11 mouse cellular contexts compared by ENCODE assay signal in genomic region chr2:150500124-150500973, GRCm38 (mm10). TPM values are rescaled to one million over a fixed set of nuclear protein-coding genes. Genes with fewer than 3 reads are reported as not detected.
DNase-seq lines count a peak whose midpoint lies in the region; ATAC-seq and TF ChIP-seq lines count a peak whose summit lies in the region.
"Not testable (repeated sequence)": the region's sequence is repeated elsewhere in the genome, so short reads cannot be mapped to it uniquely, and the experiment has no call there.
"Had no signal": no experiment of that assay in that cellular context is flagged by ENCODE, and none has a peak within 500 bp of the region (broad histone marks: within the 10 kb centered on the region; RNA-seq: fewer than 3 reads in every experiment).

No protein-coding gene starts in this region.

- peak overlapping the region; percentile 55 for H3K9ac ChIP-seq in ES-E14 (ENCODE audit: insufficient read depth, low read depth, low read length, poor library complexity, severe bottlenecking)
- H3K9ac ChIP-seq in embryonic facial prominence, embryonic 14.5 days (ENCODE audit: low read depth, low read length); lung, embryonic 14.5 days; stomach, embryonic 15.5 days: not testable (repeated sequence)
- H3K9ac ChIP-seq in hindbrain, embryonic 15.5 days: 0 out of 2 replicates have a peak overlapping the region, but pooled peaks have one; percentile 11
- H3K9ac ChIP-seq in midbrain, embryonic 16.5 days (ENCODE audit: low read depth, low read length): 0 out of 2 replicates have a peak overlapping the region, but pooled peaks have one; percentile 20

- not testable (repeated sequence) for TF ChIP-seq CTCF in lung, embryonic 14.5 days (IDR thresholded peaks at IDR 0.05; ENCODE audit: low read depth)

- H3K27ac ChIP-seq in ES-E14 (ENCODE audit: insufficient read depth, low read depth, low read length, poor library complexity, severe bottlenecking); embryonic facial prominence, embryonic 14.5 days (replicated peaks; ENCODE audit: low read depth, low read length); heart, embryonic 10.5 days; hindbrain, embryonic 15.5 days (replicated peaks); limb, embryonic 10.5 days; lung, embryonic 14.5 days (ENCODE audit: low read depth); midbrain, embryonic 16.5 days (ENCODE audit: low read length); stomach, embryonic 15.5 days: not testable (repeated sequence)

- in situ Hi-C loops in ES-E14 (cut with MboI; ENCODE audit: low sequenced_read_pairs in 2 of 2, unreplicated experiment in 2 of 2): not testable (repeated sequence)

- peak overlapping the region; percentile 38 for H3K4me2 ChIP-seq in embryonic facial prominence, embryonic 14.5 days (ENCODE audit: low read depth, low read length)
- H3K4me2 ChIP-seq in hindbrain, embryonic 15.5 days: peak overlapping the region; percentile 52
- H3K4me2 ChIP-seq in lung, embryonic 14.5 days: peak overlapping the region; percentile 55
- H3K4me2 ChIP-seq in midbrain, embryonic 16.5 days (ENCODE audit: low read length): peak overlapping the region; percentile 47
- H3K4me2 ChIP-seq in stomach, embryonic 15.5 days: peak overlapping the region; percentile 54

- H3K4me3 ChIP-seq in ES-E14 (ENCODE audit: insufficient read depth in 1 of 2, low read depth in 1 of 2, low read length in 2 of 2, poor library complexity in 1 of 2, severe bottlenecking in 1 of 2): peak overlapping the region; percentile 43 to 56; a peak in 3 of 4 replicates
- peak overlapping the region; percentile 15; the same call in 1 of the 2 replicates for H3K4me3 ChIP-seq in embryonic facial prominence, embryonic 14.5 days (ENCODE audit: low read depth, low read length)
- peak overlapping the region; percentile 47 for H3K4me3 ChIP-seq in heart, embryonic 10.5 days
- peak overlapping the region; percentile 33 for H3K4me3 ChIP-seq in hindbrain, embryonic 15.5 days
- peak overlapping the region; percentile 42 for H3K4me3 ChIP-seq in limb, embryonic 10.5 days
- peak overlapping the region; percentile 17; the same call in 1 of the 2 replicates for H3K4me3 ChIP-seq in lung, embryonic 14.5 days (ENCODE audit: low read depth, low read length)
- peak overlapping the region; percentile 32 for H3K4me3 ChIP-seq in midbrain, embryonic 16.5 days (ENCODE audit: low read depth, low read length)
- peak overlapping the region; percentile 28 for H3K4me3 ChIP-seq in stomach, embryonic 15.5 days (replicated peaks)

- not testable (repeated sequence) for H3K36me3 ChIP-seq in ES-E14 (ENCODE audit: control insufficient read depth, insufficient read depth, low read length, poor library complexity, severe bottlenecking); embryonic facial prominence, embryonic 14.5 days (ENCODE audit: control insufficient read depth, insufficient read depth, low read length); heart, embryonic 10.5 days; hindbrain, embryonic 15.5 days; limb, embryonic 10.5 days; lung, embryonic 14.5 days (ENCODE audit: insufficient read depth); midbrain, embryonic 16.5 days (ENCODE audit: control insufficient read depth, insufficient read depth, low read length); stomach, embryonic 15.5 days

- H3K9me3 ChIP-seq in ES-E14 (ENCODE audit: control insufficient read depth, insufficient read depth, low read depth, low read length); embryonic facial prominence, embryonic 14.5 days (ENCODE audit: control insufficient read depth, low read length); heart, embryonic 10.5 days; hindbrain, embryonic 15.5 days; limb, embryonic 10.5 days (replicated peaks); lung, embryonic 14.5 days (ENCODE audit: low read depth, low read length); midbrain, embryonic 16.5 days (replicated peaks; ENCODE audit: control insufficient read depth, low read length, poor library complexity, severe bottlenecking); stomach, embryonic 15.5 days: not testable (repeated sequence)

- ATAC-seq in embryonic facial prominence, embryonic 14.5 days (ENCODE audit: low read depth); hindbrain, embryonic 15.5 days (ENCODE audit: low FRiP score, low read depth); midbrain, embryonic 16.5 days; stomach, embryonic 15.5 days (ENCODE audit: insufficient read depth, low FRiP score, low read depth): not testable (repeated sequence)
- ATAC-seq in lung, embryonic 14.5 days (ENCODE audit: insufficient read depth): peak; percentile 78

- WGBS in embryonic facial prominence, embryonic 14.5 days: 49% methylated on average over 52 of the region's 60 CpGs
- WGBS in heart, embryonic 10.5 days: 32% methylated on average over 60 of the region's 60 CpGs
- WGBS in hindbrain, embryonic 15.5 days: 47% methylated on average over 60 of the region's 60 CpGs
- 42% methylated on average over 60 of the region's 60 CpGs for WGBS in limb, embryonic 10.5 days
- 33% methylated on average over 60 of the region's 60 CpGs for WGBS in lung, embryonic 14.5 days
- 47% methylated on average over 60 of the region's 60 CpGs for WGBS in midbrain, embryonic 16.5 days
- 40% methylated on average over 58 of the region's 60 CpGs for WGBS in stomach, embryonic 15.5 days

- not testable (repeated sequence) for DNase-seq in ES-E14 (ENCODE audit: low read depth, low spot score); embryonic facial prominence, embryonic 14.5 days (ENCODE audit: low spot score)
- peak; percentile 75 for DNase-seq in heart, embryonic 10.5 days (ENCODE audit: low spot score)
- peak; percentile 36 for DNase-seq in limb, embryonic 10.5 days (ENCODE audit: low spot score)
- DNase-seq in lung, embryonic 14.5 days: peak; percentile 61

- not testable (repeated sequence) for H3K4me1 ChIP-seq in ES-E14 (ENCODE audit: control insufficient read depth in 2 of 2, insufficient read depth in 2 of 2, low read length in 2 of 2, poor library complexity in 1 of 2); embryonic facial prominence, embryonic 14.5 days (ENCODE audit: control insufficient read depth, insufficient read depth, low read length); heart, embryonic 10.5 days; hindbrain, embryonic 15.5 days (replicated peaks); limb, embryonic 10.5 days; lung, embryonic 14.5 days (ENCODE audit: insufficient read depth); midbrain, embryonic 16.5 days (ENCODE audit: control insufficient read depth, insufficient read depth, low read length); stomach, embryonic 15.5 days

- not testable (repeated sequence) for H3K27me3 ChIP-seq in embryonic facial prominence, embryonic 14.5 days (replicated peaks; ENCODE audit: control insufficient read depth, insufficient read depth, low read length); heart, embryonic 10.5 days (ENCODE audit: insufficient read depth, poor library complexity, severe bottlenecking); hindbrain, embryonic 15.5 days; limb, embryonic 10.5 days (ENCODE audit: low read depth, poor library complexity, severe bottlenecking); lung, embryonic 14.5 days (ENCODE audit: insufficient read depth, low read length); midbrain, embryonic 16.5 days (ENCODE audit: control insufficient read depth, insufficient read depth, low read depth, low read length); stomach, embryonic 15.5 days (replicated peaks)

RNA-seq across cellular contexts. Expression of gene Zfp345, which starts 15.5 kb away (rescaled TPM):
- 14.2 and 18.2 TPM in 2 replicates for total RNA-seq in ES-E14 (2012; rRNA removed)
- 0.10 TPM in 1 of 2 replicates, not detected in the other for polyA plus RNA-seq in embryonic facial prominence, embryonic 14.5 days (2014; fragmentation: Nextera tagmentation; extraction: Ambion mirVana)
- polyA plus RNA-seq in heart, embryonic 10.5 days (2016; fragmentation: Nextera tagmentation; extraction: Ambion mirVana): 0.26 and 0.29 TPM in 2 replicates
- polyA plus RNA-seq in hindbrain, embryonic 15.5 days (2015; fragmentation: Nextera tagmentation; extraction: Ambion mirVana): 0.09 TPM in 1 of 2 replicates, not detected in the other
- polyA plus RNA-seq in limb, embryonic 10.5 days (2016; fragmentation: Nextera tagmentation; extraction: Ambion mirVana): 0.14 and 0.23 TPM in 2 replicates
- 0.26 and 0.28 TPM in 2 replicates for polyA plus RNA-seq in lung, embryonic 14.5 days (2014; fragmentation: Nextera tagmentation; extraction: Ambion mirVana)
- 0.08 TPM in 1 of 2 replicates, not detected in the other for polyA plus RNA-seq in midbrain, embryonic 16.5 days (2015; fragmentation: Nextera tagmentation; extraction: Ambion mirVana)
- 0.08 TPM in 1 of 2 replicates, not detected in the other for polyA plus RNA-seq in stomach, embryonic 15.5 days (2015; fragmentation: Nextera tagmentation; extraction: Ambion mirVana)
- polyA plus RNA-seq: adrenal gland, adult 2 months; macrophage; small intestine, adult 2 months had no signal

RNA-seq across cellular contexts. Expression of gene Zfp442, which starts 49.1 kb away (rescaled TPM):
- 6.4 and 7.8 TPM in 2 replicates for total RNA-seq in ES-E14 (2012; rRNA removed)
- 5.9 and 6.2 TPM in 2 replicates for polyA plus RNA-seq in embryonic facial prominence, embryonic 14.5 days (2014; fragmentation: Nextera tagmentation; extraction: Ambion mirVana)
- 5.4 and 8.2 TPM in 2 replicates for polyA plus RNA-seq in heart, embryonic 10.5 days (2016; fragmentation: Nextera tagmentation; extraction: Ambion mirVana)
- polyA plus RNA-seq in hindbrain, embryonic 15.5 days (2015; fragmentation: Nextera tagmentation; extraction: Ambion mirVana): 7.3 and 7.4 TPM in 2 replicates
- 10.5 and 12.4 TPM in 2 replicates for polyA plus RNA-seq in limb, embryonic 10.5 days (2016; fragmentation: Nextera tagmentation; extraction: Ambion mirVana)
- polyA plus RNA-seq in lung, embryonic 14.5 days (2014; fragmentation: Nextera tagmentation; extraction: Ambion mirVana): 8.0 and 8.7 TPM in 2 replicates
- polyA plus RNA-seq in midbrain, embryonic 16.5 days (2015; fragmentation: Nextera tagmentation; extraction: Ambion mirVana): 7.5 and 8.6 TPM in 2 replicates
- polyA plus RNA-seq in stomach, embryonic 15.5 days (2015; fragmentation: Nextera tagmentation; extraction: Ambion mirVana): 7.4 and 8.1 TPM in 2 replicates
